Mouse (Mus musculus) MEL (cell line): Measurements from ENCODE around the gene Mov10. TPM values are rescaled to one million over a fixed set of nuclear protein-coding genes. Genes with fewer than 3 reads are reported as not detected.
A peak's percentile ranks its signal among the peaks of the same experiment; 100 is the strongest.
"Not testable (repeated sequence)": the region's sequence is repeated elsewhere in the genome, so short reads cannot be mapped to it uniquely, and the experiment has no call there.

Experiments used
- DNase-seq: peaks from one replicate; pipeline ENCODE4 v3.0.0; 2011; ENCODE audit warnings: low read depth, low spot score
- H3K27ac ChIP-seq: 2 replicates; pipeline ENCODE4 v1.5.1; 2012; ENCODE audit warnings: low read depth, mild to moderate bottlenecking, control low read depth, low read length, moderate library complexity; ENCODE audit not compliant: control insufficient read depth
- H3K27me3 ChIP-seq, 2 experiments: fragments of 150-350 bp in 1 of 2; sonication (generic) in 1 of 2; 2 replicates each; pipeline ENCODE4 v1.6.1; 2012; ENCODE audit warnings: low read length in 2 of 2, mild to moderate bottlenecking in 2 of 2, improper control_type of control experiment in 1 of 2, moderate library complexity in 1 of 2; ENCODE audit not compliant: insufficient read depth in 2 of 2, control insufficient read depth in 1 of 2
- H3K36me3 ChIP-seq, 2 experiments: 2 replicates each; pipeline ENCODE4 v1.6.1; 2012 to 2014; ENCODE audit warnings: low read length in 2 of 2, improper control_type of control experiment in 1 of 2, inconsistent platforms in 1 of 2, mild to moderate bottlenecking in 1 of 2; ENCODE audit not compliant: insufficient read depth in 2 of 2, control insufficient read depth in 1 of 2
- H3K4me1 ChIP-seq, 2 experiments: fragments of 150-350 bp in 1 of 2; sonication (generic) in 1 of 2; 2 replicates each; pipeline ENCODE4 v1.6.1; 2012; ENCODE audit warnings: low read length in 2 of 2, improper control_type of control experiment in 1 of 2, mild to moderate bottlenecking in 1 of 2; ENCODE audit not compliant: insufficient read depth in 2 of 2, control insufficient read depth in 1 of 2
- H3K4me3 ChIP-seq, 2 experiments: fragments of 150-350 bp in 1 of 2; sonication (generic) in 1 of 2; 2 replicates each; pipeline ENCODE4 v1.5.1; 2012; ENCODE audit warnings: low read depth in 2 of 2, low read length in 2 of 2, mild to moderate bottlenecking in 2 of 2, moderate library complexity in 2 of 2, control low read depth in 1 of 2, improper control_type of control experiment in 1 of 2; ENCODE audit not compliant: control insufficient read depth in 1 of 2, insufficient read depth in 1 of 2
- H3K79me2 ChIP-seq: 2 replicates; pipeline ENCODE4 v1.6.1; 2012; ENCODE audit warnings: mild to moderate bottlenecking, low read length, moderate library complexity; ENCODE audit not compliant: control insufficient read depth, poor library complexity, insufficient read depth
- H3K9ac ChIP-seq: 2 replicates; pipeline ENCODE4 v1.6.1; 2012; ENCODE audit warnings: low read depth, mild to moderate bottlenecking, control low read depth, low read length, moderate library complexity; ENCODE audit not compliant: control insufficient read depth, poor library complexity, severe bottlenecking
- H3K9me3 ChIP-seq: fragments of 150-350 bp; sonication (generic); replicated peaks from 2 replicates; pipeline ENCODE4 v1.6.1; 2012; ENCODE audit warnings: mild to moderate bottlenecking, low read length, improper control_type of control experiment, moderate library complexity; ENCODE audit not compliant: insufficient read depth
- CHD2 ChIP-seq: IDR thresholded peaks from 2 replicates; pipeline ENCODE4 v1.6.1; 2011; ENCODE audit warnings: low read length, improper control_type of control experiment
- CTCF ChIP-seq, 3 experiments: IDR thresholded peaks in 2 of 3; conservative IDR thresholded peaks in 1 of 3; 2 replicates each; pipeline ENCODE4 v1.5.1; 2011 to 2012; ENCODE audit warnings: low read length in 3 of 3, low read depth in 2 of 3, mild to moderate bottlenecking in 2 of 3, improper control_type of control experiment in 1 of 3, inconsistent platforms in 1 of 3, mixed read lengths in 1 of 3, moderate library complexity in 1 of 3; ENCODE audit not compliant: control insufficient read depth in 1 of 3, insufficient read depth in 1 of 3, poor library complexity in 1 of 3, severe bottlenecking in 1 of 3
- EP300 ChIP-seq, 2 experiments: IDR thresholded peaks; 2 replicates each; pipeline ENCODE4 v1.6.1; 2011; ENCODE audit warnings: improper control_type of control experiment in 2 of 2, low read length in 2 of 2, low read depth in 1 of 2, mild to moderate bottlenecking in 1 of 2
- MAZ ChIP-seq: IDR thresholded peaks from 2 replicates; pipeline ENCODE4 v1.6.1; 2012; ENCODE audit warnings: low read depth, mild to moderate bottlenecking, inconsistent platforms, low read length, improper control_type of control experiment
- POLR2A ChIP-seq, 2 experiments: IDR thresholded peaks; 2 replicates each; pipeline ENCODE4 v1.6.1; 2011 to 2012; ENCODE audit warnings: low read length in 2 of 2, mild to moderate bottlenecking in 2 of 2, control low read depth in 1 of 2, improper control_type of control experiment in 1 of 2, low read depth in 1 of 2, moderate library complexity in 1 of 2; ENCODE audit not compliant: control insufficient read depth in 1 of 2, insufficient read depth in 1 of 2, poor library complexity in 1 of 2
- RAD21 ChIP-seq: IDR thresholded peaks from 2 replicates; pipeline ENCODE4 v1.6.1; 2011; ENCODE audit warnings: mild to moderate bottlenecking, low read depth, low read length, improper control_type of control experiment
- SMC3 ChIP-seq: IDR thresholded peaks from 2 replicates; pipeline ENCODE4 v1.6.1; 2011; ENCODE audit warnings: low read depth, low read length, improper control_type of control experiment
- ZC3H11A ChIP-seq: IDR thresholded peaks from 2 replicates; pipeline ENCODE4 v1.6.1; 2012; ENCODE audit warnings: low read depth, mild to moderate bottlenecking, inconsistent platforms, low read length, improper control_type of control experiment
- polyA plus RNA-seq, 2 experiments: library from polyadenylated mRNA; stranded (reverse) in 1 of 2; unstranded in 1 of 2; fragments of >175 nt in 1 of 2; fragments of >200 nt in 1 of 2; gene quantifications; 2 replicates each; pipeline versions ENCODE4 v1.2.1 to v1.2.4; 2012; ENCODE audit warnings: low replicate concordance in 2 of 2, low read depth in 1 of 2; ENCODE audit not compliant: insufficient read length in 2 of 2, insufficient read depth in 1 of 2, missing spikeins in 1 of 2
- total RNA-seq: library from RNA; depleted of rRNA; stranded (reverse); fragments of 300-350 nt; gene quantifications from 2 replicates; pipeline ENCODE4 v1.2.3, GENCODE M21; 2012; rRNA removed

Mov10 gene
- total and polyA plus RNA-seq, 3 experiments = 7.1 to 32.5 TPM; not detected in 1

GRCm38 (mm10) chr3:104758406-104758805, 60.0 kb downstream of the Mov10 start:
- peaks cover 0 to 4% of the 10 kb centered on the region in 2 experiments; a peak in 1 of 4 replicates for H3K36me3 ChIP-seq
- H3K27me3 ChIP-seq = peaks cover 3% of the 10 kb centered on the region in 2 experiments; a peak in 3 of 4 replicates
- no peaks in the 10 kb centered on the region for H3K9me3 ChIP-seq
- H3K4me1 ChIP-seq = peaks cover 0 to 14% of the 10 kb centered on the region in 2 experiments; a peak in 1 of 4 replicates
- TF ChIP-seq CHD2 (no peak), RAD21 (peak; percentile 29), EP300 (IDR thresholded peaks at IDR 0.05; ENCODE audit: low read depth in 1 of 2, low read length in 2 of 2) (no peak), SMC3 (peak; percentile 61), MAZ (no peak), CTCF (IDR thresholded peaks at IDR 0.05 in 2 of 3, conservative IDR thresholded peaks at IDR 0.05 in 1 of 3; ENCODE audit: control insufficient read depth in 1 of 3, insufficient read depth in 1 of 3, low read depth in 2 of 3, low read length in 3 of 3, poor library complexity in 1 of 3, severe bottlenecking in 1 of 3) (peak; percentile 75 to 95 (median 85)), POLR2A (IDR thresholded peaks at IDR 0.05; ENCODE audit: control insufficient read depth in 1 of 2, insufficient read depth in 1 of 2, low read depth in 1 of 2, low read length in 2 of 2, poor library complexity in 1 of 2) (peak in 1 of 2 experiments; percentile 40; a peak in 1 of 4 replicates), ZC3H11A (no peak)
- peak overlapping the region; percentile 63 to 89 for H3K4me3 ChIP-seq
- H3K9ac ChIP-seq = peak overlapping the region; percentile 70
- no peaks in the 10 kb centered on the region for H3K79me2 ChIP-seq
- peak; percentile 86 for DNase-seq
- no peak overlapping the region for H3K27ac ChIP-seq

GRCm38 (mm10) chr3:104752845-104753244, 65.5 kb downstream of the Mov10 start:
- H3K4me3 ChIP-seq, H3K9me3 ChIP-seq, DNase-seq, H3K79me2 ChIP-seq, H3K9ac ChIP-seq, H3K4me1 ChIP-seq, H3K27ac ChIP-seq, H3K36me3 ChIP-seq: not testable (repeated sequence)
- peaks cover 5 to 17% of the 10 kb centered on the region in 2 experiments for H3K27me3 ChIP-seq

Other genes starting within 250 kb of the Mov10 start
- gene Slc16a1, start 179.9 kb downstream of the Mov10 start, total RNA-seq = 118 and 128 TPM in 2 replicates
- 10 to 100 TPM; 43.7 to 96.1 TPM for gene Slc16a1, start 179.9 kb downstream of the Mov10 start, polyA plus RNA-seq
- 0.54 and 2.2 TPM in 2 replicates for gene Ppm1j, start 37.5 kb downstream of the Mov10 start, total RNA-seq
- gene Ppm1j, start 37.5 kb downstream of the Mov10 start, polyA plus RNA-seq = 1 to 10 TPM in 1 of 2 experiments, not detected in 1; 2.7 TPM
- not detected in 2 replicates for gene Fam19a3, start 36.7 kb downstream of the Mov10 start, total RNA-seq
- under 1 TPM in 1 of 2 experiments, not detected in 1; 0.03 TPM for gene Fam19a3, start 36.7 kb downstream of the Mov10 start, polyA plus RNA-seq
- gene Rhoc, start 30.2 kb downstream of the Mov10 start, total RNA-seq = not detected in 2 replicates
- under 1 TPM in 1 of 2 experiments, not detected in 1; 0.21 TPM for gene Rhoc, start 30.2 kb downstream of the Mov10 start, polyA plus RNA-seq
- 7.9 and 8.6 TPM in 2 replicates for gene St7l, start 45.4 kb upstream of the Mov10 start, total RNA-seq
- 1 to 10 TPM in 1 of 2 experiments, not detected in 1; 8.0 TPM for gene St7l, start 45.4 kb upstream of the Mov10 start, polyA plus RNA-seq
- 141 and 171 TPM in 2 replicates for gene Capza1, start 45.9 kb upstream of the Mov10 start, total RNA-seq
- 100 to 1,000 TPM in 1 of 2 experiments, 10 to 100 TPM in 1; 60.2 to 135 TPM for gene Capza1, start 45.9 kb upstream of the Mov10 start, polyA plus RNA-seq
- gene Wnt2b, start 143.4 kb upstream of the Mov10 start, total RNA-seq = 0.07 TPM in 1 of 2 replicates, not detected in the other
- under 1 TPM in 1 of 2 experiments, not detected in 1; 0.31 TPM for gene Wnt2b, start 143.4 kb upstream of the Mov10 start, polyA plus RNA-seq
- 0.03 and 0.08 TPM in 2 replicates for gene Cttnbp2nl, start 234.6 kb upstream of the Mov10 start, total RNA-seq
- gene Cttnbp2nl, start 234.6 kb upstream of the Mov10 start, polyA plus RNA-seq = under 1 TPM in 1 of 2 experiments, not detected in 1; 0.49 TPM
- not detected in 2 replicates for gene 4930564D02Rik, start 248.3 kb upstream of the Mov10 start, total RNA-seq
- gene 4930564D02Rik, start 248.3 kb upstream of the Mov10 start, polyA plus RNA-seq = not detected